Mouse (Mus musculus): ENCODE measurements around the gene Adap1.

Adap1 gene

DNA sequence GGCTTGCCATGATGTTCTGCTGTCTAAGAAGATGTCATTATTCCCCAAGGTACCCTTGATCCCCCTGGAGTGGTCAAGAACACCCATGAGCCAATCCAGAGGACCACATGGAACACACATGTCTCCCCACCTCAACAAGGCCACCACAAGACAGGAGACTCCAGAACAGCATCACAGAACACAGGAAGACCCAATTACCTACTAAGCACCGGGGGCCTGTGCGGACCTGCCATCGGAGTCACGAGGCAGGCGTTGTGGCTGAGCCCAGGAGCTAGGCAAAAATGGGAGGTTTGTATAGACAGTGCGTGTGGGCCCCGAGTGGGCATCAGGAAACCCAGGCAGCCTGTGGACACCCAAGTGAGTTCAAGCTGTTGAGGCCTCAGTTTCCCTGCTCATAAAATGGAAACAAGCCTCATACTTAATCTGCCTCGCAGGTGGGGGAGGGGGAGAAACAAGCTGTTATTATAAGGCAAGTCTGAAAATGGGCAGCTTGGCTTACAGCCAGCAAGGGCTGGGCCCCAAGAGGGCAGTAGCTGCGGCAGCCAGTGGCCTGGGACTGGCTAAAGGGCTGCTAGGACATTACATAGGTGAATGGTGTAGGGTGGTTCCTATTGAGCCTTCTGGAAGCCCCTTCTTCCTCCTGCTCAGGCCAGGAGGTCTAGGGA lies 2.0 kb downstream of the Adap1 start:
- in situ Hi-C loops (cut with MseI, MboI): no loop called here

DNA sequence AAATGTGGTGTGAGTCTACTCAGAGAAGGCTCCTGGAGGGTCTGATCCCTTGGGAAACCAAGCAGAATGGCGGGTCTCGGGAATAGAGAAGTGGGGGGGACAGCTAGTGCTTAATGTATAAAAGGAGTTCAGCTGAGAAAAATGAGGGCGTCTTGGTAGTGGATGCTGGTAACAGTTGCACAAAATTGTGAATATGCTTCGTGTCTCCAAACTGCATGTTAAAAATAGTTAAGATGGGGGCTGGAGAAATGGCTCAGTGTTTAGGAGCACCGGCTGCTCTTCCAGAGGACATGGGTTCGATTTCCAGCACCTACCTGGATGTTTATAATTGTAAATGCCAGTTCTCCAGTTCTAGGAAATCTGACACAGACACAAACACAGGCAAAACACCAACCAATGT lies 4.1 kb downstream of the Adap1 start:
- in situ Hi-C loops (cut with MseI, MboI): no loop called here

DNA sequence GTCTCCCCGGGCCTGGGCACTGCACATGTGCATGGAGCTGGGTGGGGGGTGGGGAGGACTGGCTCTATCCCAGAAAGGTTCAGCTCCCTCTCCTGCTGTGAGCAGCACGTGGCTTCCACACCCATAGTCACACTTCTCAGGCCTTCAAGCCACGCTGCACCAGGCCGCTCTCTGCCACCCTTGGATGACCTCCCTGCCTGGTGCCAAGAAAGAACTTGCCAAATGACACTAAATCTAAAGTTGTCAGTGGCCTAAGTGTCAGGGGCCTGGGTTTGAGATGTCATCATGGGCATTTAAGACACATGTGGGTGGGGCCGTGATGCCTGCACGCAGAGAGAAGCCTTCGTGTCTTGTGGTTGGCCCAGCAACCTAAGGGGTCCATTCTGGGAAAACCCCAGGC lies 5.0 kb downstream of the Adap1 start:
- in situ Hi-C loops (cut with MseI, MboI): no loop called here

DNA sequence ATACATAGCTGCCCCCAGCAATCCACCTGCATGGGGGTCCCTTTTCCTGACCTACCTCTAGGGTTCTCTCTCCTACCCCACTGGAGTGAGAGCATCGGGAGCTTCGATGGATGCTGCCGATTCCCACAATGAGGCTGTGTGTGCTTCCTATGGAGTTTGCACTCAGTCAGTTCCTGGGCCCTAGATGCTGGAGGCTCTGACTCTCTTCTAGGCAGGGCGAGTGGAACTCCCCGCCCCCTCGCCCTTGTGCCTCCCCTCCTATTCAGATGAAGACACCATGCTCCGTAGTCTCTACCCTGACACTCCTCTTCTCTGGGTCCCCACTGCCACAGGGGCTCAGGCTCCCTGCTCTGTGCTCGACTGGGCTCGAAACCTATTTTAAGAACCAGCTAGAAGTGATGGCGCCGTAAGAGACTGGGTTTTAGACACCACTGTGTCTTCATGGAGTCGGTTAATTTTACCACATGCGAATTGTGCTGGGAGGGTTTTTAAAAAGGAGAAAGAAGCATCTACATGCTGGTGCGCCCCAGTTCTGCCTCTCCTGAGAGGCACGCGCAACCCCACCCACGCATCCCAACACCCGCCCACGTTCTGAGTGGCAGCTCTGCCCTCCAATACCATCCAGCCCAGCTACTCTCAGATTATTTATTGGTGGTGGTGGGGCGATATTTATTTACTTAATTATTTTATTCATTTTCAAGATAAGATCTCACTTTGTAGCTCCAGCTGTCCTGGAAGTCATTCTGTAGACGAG lies 7.5 kb downstream of the Adap1 start:
- in situ Hi-C loops (cut with MseI, MboI): no loop called here

DNA sequence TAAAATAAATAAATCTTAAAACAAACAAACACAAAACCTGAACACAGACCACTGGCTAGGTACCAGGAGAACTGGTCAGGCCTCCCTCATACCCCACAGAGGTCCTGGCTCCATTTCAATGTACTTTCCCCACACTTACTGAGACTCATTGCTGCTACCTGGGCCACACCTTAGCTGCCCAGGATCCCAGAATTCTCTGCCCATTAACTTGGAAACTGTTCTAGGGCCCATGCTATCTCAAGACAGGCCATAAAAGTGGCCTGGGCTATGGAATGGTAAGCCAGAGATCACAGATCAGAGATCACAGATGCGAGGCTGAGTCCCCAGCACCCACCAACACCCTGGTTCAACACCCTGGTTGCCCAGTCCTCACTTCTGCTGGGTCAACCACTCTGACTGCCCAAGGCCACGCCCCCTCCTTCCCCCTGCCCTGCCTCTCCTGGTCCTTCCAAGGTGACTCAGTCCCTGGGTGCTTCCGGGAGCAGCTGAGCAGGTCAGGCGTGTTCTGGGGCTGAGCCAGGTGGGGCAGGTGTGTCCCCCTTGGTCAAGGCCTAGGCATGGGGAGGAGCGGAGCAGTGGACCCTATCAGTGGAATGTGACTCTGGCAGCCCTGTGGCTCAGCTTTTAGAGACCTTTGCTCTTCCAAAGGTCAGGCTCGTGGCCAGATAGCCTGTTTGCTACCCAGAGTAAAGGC lies 8.3 kb downstream of the Adap1 start:
- in situ Hi-C loops (cut with MseI, MboI): no loop called here

DNA sequence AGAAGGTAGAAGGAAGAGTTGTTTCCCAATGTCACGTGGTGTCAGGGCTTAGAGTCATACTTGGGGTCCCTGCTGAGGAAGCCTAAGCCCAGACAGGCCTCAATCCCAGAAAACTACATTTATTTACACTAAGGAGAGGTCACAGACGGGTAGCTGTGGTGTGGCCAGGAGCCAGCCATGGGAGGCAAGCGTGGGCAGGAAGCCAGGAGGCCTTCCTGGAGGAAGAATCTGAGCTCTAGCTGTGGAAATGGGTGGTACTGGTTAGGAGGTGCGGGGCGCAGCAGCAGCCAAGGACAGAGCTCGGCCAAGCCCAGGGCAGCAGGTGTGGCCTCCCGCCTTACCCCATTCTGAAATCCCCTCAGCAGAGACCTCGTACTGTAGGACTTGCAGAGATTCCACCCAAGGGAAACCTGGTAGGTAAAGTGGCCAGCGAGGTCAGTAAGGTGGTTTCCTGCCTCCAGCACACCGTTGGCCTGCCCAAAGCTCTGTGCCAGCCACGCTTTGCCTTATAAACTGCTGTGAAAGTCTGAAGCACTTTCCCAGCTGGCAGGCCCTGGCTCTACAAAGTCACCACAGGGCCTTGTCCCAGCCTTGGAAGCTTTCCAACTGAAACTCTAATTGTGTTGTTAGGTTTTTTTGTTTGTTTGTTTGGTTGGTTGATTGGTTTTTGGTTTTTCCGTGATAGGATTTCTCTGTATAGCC lies 10.3 kb downstream of the Adap1 start:
- in situ Hi-C loops (cut with MseI, MboI): no loop called here

DNA sequence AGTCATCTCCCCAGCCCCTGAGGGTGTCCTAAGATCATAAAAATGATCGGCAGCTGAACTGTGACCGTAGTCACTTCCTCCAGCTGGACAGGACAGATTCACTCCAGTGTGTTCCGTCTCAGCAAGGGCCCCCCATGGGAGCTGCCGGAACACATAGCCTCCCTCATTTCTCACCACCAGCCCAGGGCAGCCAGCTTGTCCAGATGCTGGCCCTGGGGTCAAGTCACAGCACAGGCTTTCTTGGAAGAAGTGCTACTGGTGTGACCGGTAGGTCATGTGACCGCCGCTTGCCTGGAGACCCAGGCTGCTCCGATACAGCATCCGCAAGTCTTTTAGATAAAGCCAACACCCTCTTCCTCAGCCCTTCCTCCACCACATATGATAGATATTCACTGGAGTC lies 11.9 kb downstream of the Adap1 start:
- in situ Hi-C loops (cut with MseI, MboI): no loop called here

DNA sequence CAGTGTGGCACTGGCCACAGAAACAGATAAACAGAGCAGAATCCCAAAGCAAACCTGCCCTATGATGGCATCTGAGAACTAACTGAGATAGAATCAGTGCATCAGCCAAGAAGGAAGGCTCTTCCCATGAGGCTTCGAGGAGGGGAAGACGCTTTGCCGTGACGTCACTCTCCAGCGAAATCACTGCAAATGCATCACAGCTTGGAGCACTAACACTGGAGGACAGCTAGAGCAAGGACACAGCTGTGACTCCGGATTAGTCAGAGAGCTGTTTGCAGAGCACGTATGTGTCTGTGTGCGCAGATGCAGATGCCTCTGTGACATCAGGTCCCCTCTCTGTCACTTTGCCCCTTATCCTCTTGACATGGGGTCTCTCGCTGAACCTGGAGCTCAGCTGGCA lies 13.6 kb downstream of the Adap1 start:
- in situ Hi-C loops (cut with MseI, MboI): no loop called here

DNA sequence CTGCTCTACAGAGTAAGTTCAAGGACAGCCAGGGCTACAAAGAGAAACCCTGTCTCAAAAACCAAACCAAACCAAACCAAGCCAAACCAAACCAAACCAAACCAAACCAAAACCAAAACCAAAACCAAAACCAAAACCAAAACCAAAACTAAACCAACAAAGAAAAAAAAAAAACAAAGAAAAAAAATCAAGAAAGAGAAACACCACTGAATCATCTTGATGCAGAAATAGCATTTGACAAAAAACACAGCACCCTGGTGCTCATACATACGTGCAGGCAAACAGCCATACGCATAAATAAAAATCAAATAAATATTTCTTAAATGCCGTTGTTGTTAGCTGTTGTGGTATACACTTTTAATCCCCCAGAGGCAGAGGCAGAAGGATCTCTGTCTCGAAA lies 14.9 kb downstream of the Adap1 start:
- in situ Hi-C loops (cut with MseI, MboI): no loop called here

DNA sequence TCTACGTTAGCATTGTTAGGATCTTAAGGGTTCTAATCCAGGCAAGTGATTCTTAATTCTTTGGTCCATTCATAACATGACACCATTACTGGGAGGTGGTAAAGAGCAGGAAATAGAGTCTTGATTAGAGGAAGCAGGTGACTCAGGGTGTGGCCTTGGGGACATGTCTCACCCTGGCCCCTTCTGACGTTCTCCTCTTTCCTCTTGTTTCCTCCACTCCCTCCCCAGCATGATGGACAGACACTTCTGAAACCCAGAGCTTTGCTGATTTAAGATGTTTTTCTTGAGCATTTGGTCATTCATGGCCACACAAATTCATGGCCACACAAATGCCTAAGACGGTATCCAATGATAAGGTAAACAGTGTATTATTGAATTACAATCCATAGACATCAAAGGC lies 15.5 kb downstream of the Adap1 start:
- in situ Hi-C loops (cut with MseI, MboI): no loop called here

DNA sequence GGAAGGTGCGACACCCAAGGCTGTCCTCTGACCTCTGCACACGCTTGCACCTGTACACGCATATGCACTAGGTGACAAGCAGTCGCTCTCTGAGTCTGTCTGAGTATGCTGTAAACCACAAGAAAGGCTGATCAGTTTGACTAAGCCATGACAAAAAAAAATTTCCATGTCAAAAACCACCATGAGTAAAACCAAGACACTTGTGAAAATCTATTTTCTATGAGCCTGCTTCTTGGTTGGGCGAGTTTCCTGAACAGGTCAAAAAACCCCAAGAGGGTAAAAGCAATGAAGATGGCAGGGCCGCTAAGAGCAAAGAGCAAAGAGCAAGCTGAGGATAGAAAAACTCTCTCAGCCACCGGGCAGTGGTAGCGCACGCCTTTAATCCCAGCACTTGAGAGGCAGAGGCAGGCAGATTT lies 21.8 kb downstream of the Adap1 start:
- in situ Hi-C loops (cut with MseI, MboI): no loop called here

DNA sequence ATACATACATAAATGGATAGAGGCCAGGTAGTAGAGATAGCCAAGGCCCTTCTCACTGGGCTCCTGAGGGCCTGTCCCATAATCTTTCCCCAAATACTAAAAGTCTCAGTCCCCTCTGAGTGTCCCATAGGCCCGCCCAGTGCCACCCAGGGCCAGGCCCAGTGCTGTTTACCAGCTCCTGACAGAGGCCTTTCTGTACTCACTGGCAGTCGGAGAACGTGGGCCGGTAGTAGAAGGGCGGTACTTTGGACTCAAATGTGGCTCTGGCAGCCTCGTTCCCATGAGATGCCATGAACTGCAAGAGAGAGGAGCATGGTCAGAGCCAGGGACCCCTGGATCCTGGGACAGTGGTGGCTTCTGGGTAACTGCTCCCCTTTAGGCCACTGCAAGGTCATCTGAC lies 23.3 kb downstream of the Adap1 start:
- in situ Hi-C loops (cut with MseI, MboI): no loop called here

DNA sequence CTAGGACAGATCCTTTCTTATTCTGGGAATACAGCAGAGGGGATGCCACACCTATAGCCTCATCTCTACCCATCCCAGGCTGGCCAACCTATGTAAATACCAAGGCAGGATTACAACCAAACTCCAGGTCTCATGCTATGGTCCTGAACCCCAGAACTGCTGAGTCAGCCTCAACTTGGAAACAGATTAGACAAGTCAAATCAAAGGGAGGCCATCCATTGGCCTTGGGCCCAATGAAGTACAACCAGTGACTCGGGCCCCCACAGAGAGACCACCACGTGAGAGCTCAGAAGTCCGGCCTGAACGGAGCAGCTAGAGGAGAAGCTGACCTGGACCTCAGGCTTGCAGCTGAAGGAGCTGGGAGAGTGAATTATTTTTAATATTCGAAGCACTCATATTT lies 27.7 kb downstream of the Adap1 start:
- in situ Hi-C loops (cut with MseI, MboI): no loop called here

DNA sequence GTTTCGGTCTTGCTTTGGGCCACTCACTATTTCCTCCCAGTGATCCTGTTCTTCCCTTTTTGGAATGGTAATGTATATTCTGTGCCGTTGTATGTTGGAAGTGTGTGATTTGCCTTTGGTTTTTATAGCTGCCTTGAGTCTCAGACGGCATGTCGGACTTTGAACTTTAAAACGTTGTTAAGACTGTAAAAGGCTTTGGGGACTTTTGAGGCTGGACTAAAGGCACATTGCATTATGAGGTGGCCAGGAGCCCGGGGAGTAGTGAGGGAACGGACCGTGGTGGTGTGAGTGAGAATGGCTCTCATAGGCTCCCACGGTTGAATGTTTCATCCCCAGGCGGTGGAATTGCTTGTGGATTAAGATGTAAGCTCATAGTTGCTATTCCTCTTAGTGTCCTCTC lies 28.3 kb downstream of the Adap1 start:
- in situ Hi-C loops (cut with MseI, MboI): no loop called here

DNA sequence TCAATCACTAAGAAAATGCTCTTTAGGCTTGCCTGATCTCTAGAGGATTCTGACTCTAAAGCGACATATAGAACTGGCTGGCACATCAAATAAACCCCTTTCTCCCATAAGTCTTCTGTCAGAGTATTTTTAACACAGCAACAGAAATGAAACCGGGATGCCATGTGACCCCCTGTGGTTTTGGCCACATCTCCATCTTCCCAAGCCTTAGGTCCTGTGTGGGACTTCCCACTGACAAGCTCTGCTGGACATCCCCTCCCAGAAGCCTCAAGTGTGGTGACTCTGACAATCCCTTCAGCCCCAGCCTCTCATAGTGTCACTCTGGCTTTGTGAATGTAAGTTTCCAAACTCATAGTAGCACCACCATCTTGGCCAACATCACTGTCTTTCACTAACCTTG lies 31.3 kb downstream of the Adap1 start:
- in situ Hi-C loops (cut with MseI, MboI): no loop called here

DNA sequence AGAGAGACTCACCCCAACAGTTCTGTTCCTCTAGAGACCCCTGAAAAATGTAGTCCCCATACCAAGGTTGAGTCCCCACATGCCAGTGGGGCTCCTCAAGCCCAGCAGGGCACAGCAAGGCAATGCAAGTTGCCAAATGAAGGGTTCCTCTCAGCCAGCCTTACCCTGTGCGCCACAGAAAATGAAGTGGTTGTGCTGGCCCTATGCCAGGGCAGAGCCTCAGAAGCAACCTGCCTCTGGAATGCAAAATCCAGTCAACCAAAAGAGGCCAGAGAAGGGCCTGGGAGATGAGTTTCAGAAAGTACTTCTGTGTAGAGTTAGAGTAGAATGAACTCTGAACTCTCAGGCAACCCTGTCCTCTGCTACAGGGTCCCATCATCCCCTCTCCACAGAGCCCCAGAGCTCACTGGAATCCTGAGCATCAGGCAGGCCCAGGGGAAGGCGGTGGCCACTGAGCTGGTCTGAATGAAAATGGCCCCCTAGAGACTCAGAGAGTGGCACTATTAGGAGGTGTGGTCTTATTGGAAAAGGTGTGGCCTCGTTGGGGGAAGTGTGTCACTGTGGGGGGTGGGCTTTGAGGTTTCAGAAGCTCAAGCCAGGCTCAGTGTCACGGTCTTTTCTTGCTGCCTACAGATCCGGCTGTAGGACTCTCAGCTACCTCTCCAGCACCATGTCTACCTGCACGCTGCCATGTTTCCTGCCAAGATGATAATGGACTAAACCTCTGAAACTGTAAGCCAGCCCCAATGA lies 33.4 kb downstream of the Adap1 start:
- in situ Hi-C loops (cut with MseI, MboI): no loop called here

DNA sequence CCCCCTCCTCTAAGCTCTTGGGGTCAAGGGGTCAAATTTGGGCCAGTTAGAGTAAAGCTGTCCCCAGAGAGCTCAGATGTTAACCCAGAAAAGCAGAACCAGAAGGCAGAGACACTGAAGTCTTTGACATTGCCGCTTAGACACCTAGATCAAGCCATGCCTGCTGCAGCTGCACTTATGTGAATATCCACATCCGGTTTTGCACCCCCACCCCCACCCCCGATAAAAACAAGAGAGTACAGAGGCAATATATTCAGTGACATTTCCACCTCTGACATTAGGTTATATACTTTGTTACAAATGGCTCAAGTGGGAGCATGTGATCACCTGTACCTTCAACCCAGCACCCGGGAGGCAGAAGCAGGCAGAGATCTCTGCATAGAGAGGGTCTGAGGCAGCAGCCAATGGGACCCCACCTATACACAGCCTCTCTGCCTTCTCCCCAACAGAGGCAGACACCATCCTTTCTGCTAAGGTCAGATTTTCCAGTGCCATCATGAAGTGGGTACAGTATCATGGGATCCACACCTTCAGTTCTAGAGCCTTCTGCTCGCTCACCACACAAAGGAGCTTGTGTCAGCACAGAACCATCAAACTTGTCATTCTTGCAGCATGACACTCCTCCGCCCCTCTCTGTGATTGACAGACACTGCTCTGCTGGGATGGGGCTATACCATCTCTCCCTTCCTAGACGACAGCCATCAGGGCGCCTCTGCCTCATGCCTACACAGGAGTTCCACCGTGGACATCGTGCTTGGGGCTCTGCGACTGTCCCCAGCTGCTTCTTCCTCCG lies 34.8 kb downstream of the Adap1 start:
- in situ Hi-C loops (cut with MseI, MboI): no loop called here

DNA sequence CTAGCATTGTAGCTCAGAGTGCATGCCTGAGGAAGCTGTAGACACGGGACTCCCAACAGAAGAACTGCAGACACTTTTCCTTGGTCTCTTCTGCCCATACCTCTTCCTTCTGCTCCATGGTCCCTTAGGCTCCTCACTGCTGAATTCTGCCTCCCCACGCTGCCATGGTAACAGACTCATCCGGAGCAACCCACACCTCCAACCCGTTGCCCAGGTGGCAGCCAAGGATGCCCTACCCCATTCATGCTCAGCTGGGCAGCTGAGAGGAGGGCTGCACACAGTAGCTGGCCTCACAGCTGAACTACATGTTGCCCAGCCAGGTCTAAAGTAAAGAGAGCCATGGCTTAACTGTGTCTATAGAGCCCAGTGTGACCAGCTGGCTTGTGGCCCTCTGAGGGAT lies 36.8 kb downstream of the Adap1 start:
- in situ Hi-C loops (cut with MseI, MboI): no loop called here

DNA sequence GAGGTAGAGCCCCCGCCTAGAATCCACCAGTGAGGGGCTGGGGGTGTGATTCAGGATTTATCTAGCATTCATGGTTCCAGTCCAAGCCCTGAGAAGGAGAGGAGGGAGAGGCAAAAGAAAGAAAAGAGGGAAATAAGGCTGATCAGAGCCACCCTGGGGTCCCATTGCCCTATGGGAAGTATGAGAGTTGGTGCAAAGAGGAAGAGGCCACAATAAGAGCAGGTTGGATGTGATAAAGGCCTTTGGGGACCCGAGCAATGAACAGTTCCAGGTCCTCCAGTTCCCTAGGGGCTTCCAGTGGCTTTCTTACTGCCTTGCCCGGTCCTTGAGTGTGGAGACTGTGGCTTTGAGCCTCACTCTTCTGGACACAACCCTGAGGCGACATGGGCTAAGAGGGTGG lies 37.6 kb downstream of the Adap1 start:
- in situ Hi-C loops (cut with MseI, MboI): no loop called here

DNA sequence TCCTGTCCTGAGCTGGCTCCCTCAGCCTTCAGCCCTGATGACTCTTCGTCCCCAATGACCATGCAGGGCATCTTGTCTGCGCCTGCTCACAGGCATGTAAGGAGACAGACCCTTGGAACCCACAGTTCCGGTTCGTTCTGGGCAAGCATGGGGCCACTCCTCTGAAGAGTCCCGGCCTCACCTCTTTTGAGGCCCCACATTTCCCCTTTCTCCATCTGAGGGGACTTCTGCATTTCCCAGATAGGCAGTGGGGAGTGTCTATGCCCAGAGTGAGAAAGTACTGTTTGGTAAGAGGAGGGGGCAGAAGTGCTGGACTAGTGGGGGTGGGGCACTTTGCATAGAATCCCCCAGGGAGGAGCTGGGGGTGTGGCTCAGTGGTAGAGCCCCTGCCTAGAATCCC lies 38.3 kb downstream of the Adap1 start:
- in situ Hi-C loops (cut with MseI, MboI): no loop called here

Measured in mouse trophoblast stem cell (cell line).